Mouse (Mus musculus) thymus, adult 2 months (tissue): ENCODE data around the gene Pgm5.

Experiments used
- CTCF ChIP-seq: fragments of 200-500 bp; IDR thresholded peaks from 2 replicates; pipeline ENCODE4 v1.5.1; 2012; ENCODE audit warnings: mild to moderate bottlenecking, control low read depth, low read length, moderate library complexity, borderline replicate concordance; ENCODE audit not compliant: control insufficient read depth, poor library complexity, insufficient read depth; ENCODE audit errors: extremely low read depth
- POLR2A ChIP-seq: fragments of 200-500 bp; IDR thresholded peaks from 2 replicates; pipeline ENCODE4 v1.6.1; 2012; ENCODE audit warnings: mild to moderate bottlenecking, low read length, control low read depth, moderate library complexity; ENCODE audit not compliant: control insufficient read depth, poor library complexity, insufficient read depth; ENCODE audit errors: extremely low read depth

- TF ChIP-seq CTCF (no peak), POLR2A (no peak)
Measured at GRCm38 (mm10) chr19:24673762-24674161, 187.9 kb downstream of the Pgm5 start, which contains the start of gene Tmem252.
